Mouse (Mus musculus) testis, adult 10 weeks (tissue): ENCODE results near the gene Glis1. TPM values are rescaled to one million over a fixed set of nuclear protein-coding genes. Genes with fewer than 3 reads are reported as not detected.

Experiments
- polyA plus RNA-seq: library from polyadenylated mRNA; stranded (reverse); fragments of 350-450 nt; fragmentation: Illumina TruSeq; extraction: RNeasy Lipid Tissue Mini Kit (QIAGEN cat#74804); gene quantifications from one replicate; pipeline ENCODE4 v1.2.3, GENCODE M21; 2014; ENCODE audit warnings: low read depth, low replicate concordance

Glis1 gene
- polyA plus RNA-seq = not detected

GRCm38 (mm10) chr4:107434356-107435237 lies at the start of gene Glis1:
Gene Glis1, plus strand, starts transcription at chr4:107434591.

GRCm38 (mm10) chr4:107684130-107684529 lies 249.7 kb downstream of the Glis1 start, which contains the start of gene Dmrtb1:
Gene Dmrtb1, minus strand, starts transcription at chr4:107684230.

Other genes starting within 250 kb of the Glis1 start
- gene Ldlrad1, start 225.4 kb upstream of the Glis1 start, polyA plus RNA-seq = not detected
- gene Lrrc42, start 181.1 kb upstream of the Glis1 start, polyA plus RNA-seq = 50.5 TPM
- gene Hspb11, start 181.0 kb upstream of the Glis1 start, polyA plus RNA-seq = 91.9 TPM
- 0.20 TPM for gene Dio1, start 127.4 kb upstream of the Glis1 start, polyA plus RNA-seq
- 47.6 TPM for gene Yipf1, start 120.2 kb upstream of the Glis1 start, polyA plus RNA-seq
- gene Ndc1, start 66.8 kb upstream of the Glis1 start, polyA plus RNA-seq = 17.8 TPM
- gene Dmrtb1, start 249.6 kb downstream of the Glis1 start, polyA plus RNA-seq = 335 TPM